Mouse (Mus musculus) cerebellum, adult 9-11 months (tissue): ENCODE measurements at regions not wholly inside any gene's neighbourhood (a gene's known extent, or its start where the extent isn't known, plus 50 kb on each side); places are given as distances from the start of the nearest gene placed in this dataset.
"Not testable (repeated sequence)": the region's sequence is repeated elsewhere in the genome, so short reads cannot be mapped to it uniquely, and the experiment has no call there.

Experiments
- DNase-seq: peaks from one replicate; pipeline ENCODE4 v3.0.0; 2022

GRCm38 (mm10) chr5:109842186-109842978 lies 80.8 kb upstream of the Gm15446 start:
- not testable (repeated sequence) for DNase-seq

- DNase-seq = not testable (repeated sequence)
These were observed 79.0 kb upstream of the Gm15446 start for GRCm38 (mm10) chr5:109844236-109844635.

GRCm38 (mm10) chr5:109844753-109845186 lies 78.4 kb upstream of the Gm15446 start:
- DNase-seq = peak; percentile 2

- DNase-seq = not testable (repeated sequence)
These were observed 72.0 kb upstream of the Gm15446 start for GRCm38 (mm10) chr5:109851225-109851624.

GRCm38 (mm10) chr5:109860402-109860801 lies 62.8 kb upstream of the Gm15446 start:
- no peak for DNase-seq

GRCm38 (mm10) chr5:109864517-109864916 lies 58.7 kb upstream of the Gm15446 start:
- DNase-seq = not testable (repeated sequence)

GRCm38 (mm10) chr5:109865628-109866027 lies 57.6 kb upstream of the Gm15446 start:
- DNase-seq = peak; percentile 3

GRCm38 (mm10) chr5:109866337-109867126 lies 56.7 kb upstream of the Gm15446 start:
- peak; percentile 89 for DNase-seq

GRCm38 (mm10) chr5:109867221-109867620 lies 56.0 kb upstream of the Gm15446 start:
- not testable (repeated sequence) for DNase-seq
